Mouse (Mus musculus): Measurements from ENCODE around the gene Olfr725. TPM values are rescaled to one million over a fixed set of nuclear protein-coding genes. Genes with fewer than 3 reads are reported as not detected.

Gene Olfr725
- total RNA-seq (2021): not detected

DNA sequence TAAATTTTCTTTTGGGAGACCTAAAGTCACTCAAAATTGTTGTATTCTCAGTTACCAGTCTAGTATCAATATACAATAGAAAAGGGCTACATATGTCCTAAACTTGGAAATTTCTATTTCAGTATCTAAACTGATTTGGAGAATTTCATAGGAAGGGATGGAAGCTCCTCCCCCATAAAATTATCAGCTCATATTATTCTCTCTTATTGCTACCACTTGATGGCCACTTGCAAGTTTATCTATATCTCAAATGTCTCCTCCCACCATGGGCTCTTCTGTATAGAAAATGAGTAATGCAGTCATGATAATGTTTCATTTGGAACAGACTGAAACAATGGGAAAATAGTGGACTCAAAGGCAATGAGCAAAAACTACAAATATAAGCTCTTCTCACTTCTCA is at the start of gene Olfr725:
Gene Olfr725, minus strand, starts transcription at position 101 of the 400 bp plus-strand sequence.
- intact Hi-C loops (cut with DNase I): no loop called here
- DNase-seq (ENCODE audit: low spot score in 2 of 2): no peak

DNA sequence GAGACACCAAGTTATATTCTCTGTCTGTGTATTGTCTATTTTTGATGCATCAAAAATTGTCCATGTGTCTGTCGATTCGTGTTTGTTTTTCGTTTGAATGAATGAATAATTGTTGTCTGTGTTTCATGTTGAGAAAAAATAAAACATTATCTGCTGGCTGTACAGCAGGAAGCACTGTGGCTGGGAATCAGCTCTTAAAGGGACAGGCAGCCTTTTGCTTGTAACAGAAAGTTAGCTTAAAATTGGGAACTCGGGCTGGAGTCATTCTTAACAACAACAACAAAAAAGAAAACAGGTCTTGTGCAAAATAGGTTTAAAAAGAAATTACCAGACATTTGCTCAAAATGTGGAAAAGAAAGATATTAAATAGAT is 22.5 kb upstream of the Olfr725 start:
- intact Hi-C loops (cut with DNase I): no loop called here
- DNase-seq (ENCODE audit: low spot score in 2 of 2): no peak

DNA sequence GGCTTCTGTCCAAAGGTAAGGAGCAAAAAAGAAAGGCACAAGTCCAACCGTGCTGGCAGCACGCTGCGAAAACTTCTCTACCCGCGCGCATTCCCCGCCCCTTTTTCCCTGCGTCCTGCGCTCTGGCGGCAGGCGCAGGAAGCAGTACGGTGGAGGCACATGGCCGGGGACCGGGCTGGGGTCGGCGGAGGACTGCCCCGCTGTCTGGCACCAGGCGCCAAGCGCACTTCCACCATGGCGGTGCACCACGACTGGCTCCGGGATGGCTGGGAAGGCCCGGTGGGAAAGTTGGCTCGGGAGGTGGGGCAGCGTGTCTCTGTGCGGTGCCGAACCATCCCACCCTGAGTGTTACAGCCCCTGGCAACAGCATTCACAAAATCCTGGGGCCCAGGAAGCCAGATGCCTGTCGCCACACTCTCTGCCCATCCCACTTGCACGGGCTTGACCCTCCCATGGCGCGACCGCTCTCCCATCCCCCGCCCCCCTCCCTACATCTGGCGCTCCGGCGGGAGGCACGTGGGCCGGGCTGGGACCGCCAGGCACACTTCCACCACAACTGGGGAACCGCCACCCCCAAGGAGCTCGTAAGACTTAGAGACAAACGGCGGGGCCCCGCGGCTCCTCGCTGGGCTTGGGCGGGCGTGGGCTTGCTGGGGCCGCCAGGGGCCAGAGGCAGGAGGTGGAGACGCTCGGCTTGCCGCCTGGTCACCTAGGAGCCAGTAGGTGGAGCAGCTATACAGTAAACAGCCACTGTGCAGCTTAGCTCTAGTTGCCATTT is 22.0 kb upstream of the Olfr725 start:
- intact Hi-C loops (cut with DNase I): no loop called here
- DNase-seq (ENCODE audit: low spot score in 2 of 2): peak; percentile 41 to 49

DNA sequence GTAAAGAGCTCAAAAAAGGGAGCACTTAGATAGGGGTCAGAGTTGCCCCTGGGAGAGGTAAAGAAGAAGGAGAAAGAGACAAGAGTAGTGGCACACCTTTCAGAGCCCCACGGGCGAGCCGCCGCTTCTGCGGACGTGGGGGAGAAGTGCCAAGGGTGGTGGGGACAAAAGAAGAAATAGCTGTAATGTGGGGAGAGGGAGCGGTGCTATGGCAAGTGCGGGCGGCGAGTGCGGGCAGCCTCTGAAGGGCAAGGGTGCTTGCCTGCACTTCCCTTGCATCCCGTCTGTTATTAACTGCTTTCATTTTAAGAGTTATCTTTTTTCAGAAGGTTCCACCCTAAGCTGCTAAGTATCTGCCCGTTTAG is 21.4 kb upstream of the Olfr725 start:
- intact Hi-C loops (cut with DNase I): no loop called here
- DNase-seq (ENCODE audit: low spot score in 2 of 2): no peak

DNA sequence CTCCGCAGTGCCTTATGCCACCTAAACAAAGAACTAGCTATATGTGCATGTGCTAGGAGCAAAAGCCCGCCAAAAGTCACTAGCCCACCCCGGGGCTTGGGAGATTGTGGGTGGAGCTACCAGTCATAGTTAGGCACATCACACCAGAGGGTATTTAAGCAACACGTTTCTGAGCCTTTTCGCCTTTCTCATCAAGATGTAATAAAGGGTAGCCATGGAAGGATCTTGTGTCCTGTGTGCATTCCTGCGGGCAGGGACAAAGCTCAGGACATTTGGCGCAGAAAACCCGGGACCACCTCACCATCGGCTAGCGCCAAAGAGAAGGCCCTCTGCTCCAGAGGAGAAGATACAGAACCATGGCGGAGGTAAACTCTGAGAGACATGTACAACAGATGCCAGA is 21.0 kb upstream of the Olfr725 start:
- DNase-seq (ENCODE audit: low spot score in 2 of 2): no peak
- intact Hi-C loops (cut with DNase I): no loop called here

DNA sequence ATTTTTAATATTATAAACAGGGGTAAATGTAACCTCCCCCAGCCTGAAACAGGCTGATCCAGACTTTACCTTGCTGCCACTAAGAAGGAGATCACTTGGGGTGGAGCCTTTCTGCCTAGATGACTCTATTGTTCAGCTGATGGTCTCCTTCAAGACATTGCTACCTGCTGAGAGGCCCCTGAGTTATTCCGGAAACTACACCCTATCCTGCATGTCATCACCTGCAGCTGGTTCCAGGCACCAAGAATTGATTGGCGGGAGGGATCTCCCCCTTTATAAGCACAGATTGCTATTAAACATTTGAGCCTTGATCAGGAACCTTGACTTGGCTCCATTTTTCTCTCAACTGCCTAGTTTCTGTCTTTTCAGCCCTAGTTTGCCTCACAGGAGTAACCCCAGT is 8.1 kb downstream of the Olfr725 start:
- intact Hi-C loops (cut with DNase I): no loop called here
- DNase-seq (ENCODE audit: low spot score in 2 of 2): no peak

DNA sequence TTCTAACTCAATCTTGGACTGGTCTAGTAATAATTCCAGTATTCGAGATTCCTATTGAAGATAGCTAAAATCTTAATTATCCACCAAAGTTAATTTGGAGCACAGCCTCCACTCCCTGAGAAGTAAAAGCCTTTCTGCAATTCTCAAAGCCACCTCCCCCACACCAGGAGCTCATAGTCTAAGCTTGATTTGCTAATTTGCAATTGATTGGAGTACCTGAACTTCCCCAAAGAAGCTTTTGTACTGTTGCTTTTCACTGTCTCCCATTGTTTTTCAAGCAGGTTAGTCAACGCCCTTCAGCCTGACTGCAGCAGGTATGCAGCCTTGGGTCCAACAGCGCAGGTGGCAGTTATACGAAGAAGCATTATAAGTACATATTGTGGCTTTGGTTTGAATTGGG is 8.8 kb downstream of the Olfr725 start:
- intact Hi-C loops (cut with DNase I): no loop called here
- DNase-seq (ENCODE audit: low spot score in 2 of 2): no peak

DNA sequence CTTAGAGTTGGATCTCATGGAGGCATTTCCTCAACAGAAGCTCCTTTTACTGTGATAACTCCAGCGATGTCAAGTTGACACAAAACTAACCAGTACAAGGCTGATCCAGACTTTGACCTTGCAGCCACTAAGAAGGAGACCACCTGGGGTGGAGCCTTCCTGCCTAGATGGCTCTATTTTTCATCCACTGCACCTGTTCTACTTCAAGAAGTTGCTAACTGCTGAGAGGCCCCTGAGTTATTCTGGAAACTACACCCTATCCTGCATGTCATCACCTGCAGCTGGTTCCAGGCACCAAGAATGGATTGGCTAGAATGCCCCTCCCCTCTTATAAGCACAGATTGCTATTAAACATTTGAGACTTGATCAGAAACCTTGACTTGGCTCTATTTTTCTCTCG is 13.8 kb downstream of the Olfr725 start:
- intact Hi-C loops (cut with DNase I): no loop called here

More for the DNA sequence above, 13.8 kb downstream of the Olfr725 start:
- DNase-seq (ENCODE audit: low spot score in 2 of 2): no peak

Other genes with a start within 250 kb of the Olfr725 start
- not detected for gene Olfr722, start 138.4 kb downstream of the Olfr725 start, total RNA-seq (2021)
- not detected for gene Olfr723, start 108.6 kb downstream of the Olfr725 start, total RNA-seq (2021)
- gene Olfr724, start 77.1 kb downstream of the Olfr725 start, total RNA-seq (2021): not detected
- gene Olfr726, start 50.6 kb upstream of the Olfr725 start, total RNA-seq (2021): not detected
- not detected for gene Olfr727, start 82.8 kb upstream of the Olfr725 start, total RNA-seq (2021)
- not detected for gene Olfr728, start 102.3 kb upstream of the Olfr725 start, total RNA-seq (2021)
- gene Olfr729, start 112.5 kb upstream of the Olfr725 start, total RNA-seq (2021): not detected
- not detected for gene Olfr730, start 147.8 kb upstream of the Olfr725 start, total RNA-seq (2021)
- gene Olfr731, start 201.5 kb upstream of the Olfr725 start, total RNA-seq (2021): not detected
- not detected for gene Olfr732, start 243.8 kb upstream of the Olfr725 start, total RNA-seq (2021)

All from left cerebral cortex, postnatal 36 days (tissue).